Mouse (Mus musculus) stomach, postnatal 0 days (tissue): ENCODE data around the gene Tekt3. TPM values are rescaled to one million over a fixed set of nuclear protein-coding genes. Genes with fewer than 3 reads are reported as not detected.

Experiments
- ATAC-seq: fragments of 200-750 bp; cut with Nextera tagmentation; 2 replicates; pipeline ENCODE4 v1.8.0; 2017; ENCODE audit not compliant: low FRiP score, low TSS enrichment
- DNase-seq: peaks from one replicate; pipeline ENCODE4 v3.0.0-alpha.2; 2016; ENCODE audit warnings: low spot score
- H3K27ac ChIP-seq: fragments of 300-500 bp; sonication (generic); replicated peaks from 2 replicates; pipeline ENCODE4 v1.5.1; 2014; ENCODE audit warnings: mild to moderate bottlenecking, control low read depth
- H3K27me3 ChIP-seq: fragments of 300-500 bp; sonication (generic); 2 replicates; pipeline ENCODE4 v1.6.1; 2014; ENCODE audit warnings: low read length; ENCODE audit not compliant: control insufficient read depth, insufficient read depth
- H3K36me3 ChIP-seq: fragments of 300-500 bp; sonication (generic); 2 replicates; pipeline ENCODE4 v1.6.1; 2014; ENCODE audit warnings: low read length, mixed read lengths; ENCODE audit not compliant: control insufficient read depth, insufficient read depth
- H3K4me1 ChIP-seq: fragments of 300-500 bp; sonication (generic); replicated peaks from 2 replicates; pipeline ENCODE4 v1.6.1; 2014; ENCODE audit warnings: antibody characterized with exemption; ENCODE audit not compliant: control insufficient read depth, insufficient read depth
- H3K4me2 ChIP-seq: fragments of 300-500 bp; sonication (generic); replicated peaks from 2 replicates; pipeline ENCODE4 v1.6.1; 2014; ENCODE audit warnings: low read depth, mild to moderate bottlenecking, control low read depth, moderate library complexity
- H3K4me3 ChIP-seq: fragments of 300-500 bp; sonication (generic); 2 replicates; pipeline ENCODE4 v1.5.1; 2014; ENCODE audit warnings: low read depth, low read length, control low read depth
- H3K9ac ChIP-seq: fragments of 300-500 bp; sonication (generic); 2 replicates; pipeline ENCODE4 v1.6.1; 2014; ENCODE audit warnings: mild to moderate bottlenecking, low read length, control low read depth, mixed read lengths
- H3K9me3 ChIP-seq: fragments of 300-500 bp; sonication (generic); 2 replicates; pipeline ENCODE4 v1.6.1; 2016; ENCODE audit warnings: low read length; ENCODE audit not compliant: control insufficient read depth
- CTCF ChIP-seq: IDR thresholded peaks from 2 replicates; pipeline ENCODE4 v1.5.1; 2016; ENCODE audit warnings: antibody characterized with exemption, low read depth, mild to moderate bottlenecking, moderate library complexity
- EP300 ChIP-seq: optimal IDR thresholded peaks from 2 replicates; pipeline ENCODE3; 2016; ENCODE audit warnings: antibody characterized with exemption
- WGBS: fragments of 180-500 bp; shearing (Covaris S2); extraction: QIAGEN DNeasy Blood & Tissue Kit; methylation state at CpG from one replicate; pipeline ENCODE4 v1.1.7; 2014; 5-methylcytosine and 5-hydroxymethylcytosine counted together
- polyA plus RNA-seq: library from polyadenylated mRNA; unstranded; fragments of >200 nt; fragmentation: Nextera tagmentation; extraction: Ambion mirVana; gene quantifications from 2 replicates; pipeline ENCODE4 v1.2.1, GENCODE M21; 2015

Gene Tekt3
- polyA plus RNA-seq, 1 experiment from 2014 or later, result not detected

DNA sequence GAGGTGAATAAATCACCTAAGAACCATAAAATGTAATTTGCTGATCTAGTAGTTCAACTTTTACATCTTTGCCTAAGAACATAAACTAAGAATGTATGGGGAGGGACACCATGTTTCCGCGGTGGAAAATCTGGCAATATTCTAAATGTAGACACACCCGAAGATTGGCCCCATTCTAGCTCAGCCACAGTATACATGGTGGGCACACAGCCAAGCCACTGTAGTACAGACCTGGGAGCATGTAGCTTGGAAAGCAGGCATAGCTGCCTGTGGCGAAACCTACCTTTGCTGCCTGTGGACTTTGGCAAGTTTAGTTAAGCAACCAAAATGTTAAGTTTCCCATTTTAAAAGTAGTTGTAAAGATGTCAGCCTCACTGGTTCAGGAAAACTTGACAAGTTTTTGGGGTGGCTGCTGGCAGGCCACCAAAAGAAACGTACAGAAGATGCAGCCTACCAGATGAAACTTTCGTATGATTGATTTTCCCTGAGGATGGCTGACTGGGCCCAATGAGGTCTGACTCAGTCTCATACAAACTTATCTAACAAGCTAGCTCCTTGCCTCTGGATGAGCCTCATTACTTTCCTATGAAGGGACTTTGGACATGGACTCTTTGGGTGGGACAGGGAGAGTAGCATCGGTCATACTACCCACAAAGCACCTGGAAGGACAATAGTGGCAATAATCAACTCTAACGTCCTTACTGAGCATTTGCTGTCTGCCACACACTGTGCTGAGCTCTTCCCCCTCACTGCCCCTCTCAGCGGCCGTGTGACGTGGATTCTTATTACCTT is 25.8 kb upstream of the Tekt3 start:
- WGBS, result 55% methylated on average over 11 of the region's 11 CpGs
- no peaks in the 10 kb centered on the region for H3K36me3 ChIP-seq
- no peaks in the 10 kb centered on the region for H3K4me1 ChIP-seq
- TF ChIP-seq EP300 (no peak), CTCF (no peak)
- no peak overlapping the region for H3K4me2 ChIP-seq
- no peaks in the 10 kb centered on the region for H3K27me3 ChIP-seq
- no peak overlapping the region for H3K27ac ChIP-seq
- H3K9me3 ChIP-seq, result no peaks in the 10 kb centered on the region
- no peak for ATAC-seq
- H3K9ac ChIP-seq, result no peak overlapping the region
- DNase-seq, result no peak
- H3K4me3 ChIP-seq, result no peak overlapping the region

DNA sequence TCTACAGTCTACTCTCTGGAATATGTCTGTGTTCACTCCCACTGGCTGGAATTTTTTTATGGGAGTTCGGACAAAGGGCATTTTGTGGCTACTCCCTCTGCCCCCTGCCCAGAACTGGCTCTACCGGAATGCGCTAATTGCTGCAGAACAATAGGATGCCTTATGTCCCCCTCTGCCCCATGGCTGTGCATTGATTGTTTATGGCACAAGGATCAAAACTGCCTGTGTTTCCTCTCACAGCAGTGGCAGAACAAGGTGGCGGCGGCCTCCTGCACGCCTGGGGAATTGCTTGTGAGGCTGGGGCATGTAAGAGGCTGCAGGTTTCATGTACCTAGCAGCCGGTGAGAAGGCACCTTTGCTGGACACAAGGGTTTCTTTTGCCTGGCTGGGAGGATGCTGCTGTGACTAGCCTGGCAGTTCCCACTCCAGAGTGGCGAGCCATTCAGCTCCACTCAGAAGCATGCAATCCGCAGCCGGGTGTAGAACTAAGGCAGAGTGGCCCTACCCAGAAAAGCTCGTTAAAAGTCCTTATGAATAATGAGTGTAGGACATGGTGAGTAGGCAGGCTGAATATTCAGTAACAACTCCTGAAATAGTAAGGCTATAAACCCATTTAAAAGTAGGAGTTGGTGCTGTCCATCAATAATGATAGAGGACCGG is 21.3 kb upstream of the Tekt3 start:
- 70% methylated on average over 12 of the region's 12 CpGs for WGBS
- DNase-seq (no peak), ATAC-seq (no peak)
- H3K27me3 ChIP-seq, result no peaks in the 10 kb centered on the region
- no peaks in the 10 kb centered on the region for H3K36me3 ChIP-seq
- no peak overlapping the region for H3K4me3 ChIP-seq
- H3K4me1 ChIP-seq, result no peaks in the 10 kb centered on the region
- H3K9me3 ChIP-seq, result no peaks in the 10 kb centered on the region
- no peak for TF ChIP-seq EP300
- TF ChIP-seq CTCF, result no peak
- no peak overlapping the region for H3K27ac ChIP-seq
- no peak overlapping the region for H3K4me2 ChIP-seq
- no peak overlapping the region for H3K9ac ChIP-seq

DNA sequence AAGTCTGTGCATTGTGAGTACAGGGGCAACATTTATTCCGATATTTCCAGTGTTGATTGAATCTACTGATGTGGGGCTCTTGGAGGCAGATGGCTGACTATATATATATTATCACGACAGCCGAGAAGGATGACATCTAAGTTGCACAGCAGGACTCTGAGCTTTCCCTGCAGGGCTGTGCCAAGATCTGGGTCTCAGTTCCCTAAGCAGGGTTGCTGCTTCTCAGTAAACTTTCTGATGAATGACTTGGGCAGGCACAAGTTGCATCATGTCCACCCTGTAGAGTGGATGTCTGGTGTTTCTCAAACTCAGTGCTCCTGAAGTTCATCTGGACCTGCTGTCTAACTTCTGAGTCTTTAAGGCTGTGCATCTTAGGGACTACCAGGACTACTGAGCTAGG is 15.7 kb upstream of the Tekt3 start:
- 41% methylated on average over 3 of the region's 3 CpGs for WGBS
- no peak overlapping the region; the same call in 1 of the 2 replicates for H3K27ac ChIP-seq

DNA sequence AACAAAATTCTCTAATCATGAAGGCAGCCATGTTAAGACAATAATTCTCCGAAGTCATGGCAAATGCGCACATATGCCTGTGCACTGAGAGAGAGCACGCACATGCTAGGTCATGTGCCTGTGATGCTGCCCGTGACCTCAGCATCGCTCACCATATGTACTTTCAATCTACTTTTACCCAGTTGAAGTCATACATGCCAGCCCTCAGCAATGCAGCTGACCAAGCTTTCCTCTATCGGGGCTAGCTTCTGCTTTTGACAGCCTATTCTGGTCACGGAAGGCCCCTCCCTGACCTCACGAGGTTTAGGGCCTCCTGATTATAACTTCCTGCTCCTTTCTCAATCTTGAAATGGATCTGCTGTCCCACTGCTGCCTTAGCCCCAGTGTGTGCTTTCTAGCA is 15.1 kb upstream of the Tekt3 start:
- no peak for TF ChIP-seq EP300
- no peak for TF ChIP-seq CTCF
- Histone ChIP-seq H3K9me3 (no peaks in the 10 kb centered on the region), H3K4me2 (no peak overlapping the region), H3K36me3 (no peaks in the 10 kb centered on the region), H3K9ac (no peak overlapping the region), H3K4me1 (no peaks in the 10 kb centered on the region), H3K4me3 (no peak overlapping the region), H3K27me3 (no peaks in the 10 kb centered on the region), H3K27ac (no peak overlapping the region)
- peak; percentile 42; the same call in 1 of the 2 replicates for ATAC-seq
- WGBS, result 82% methylated on average over 8 of the region's 8 CpGs
- DNase-seq, result no peak

More for the DNA sequence above, 15.7 kb upstream of the Tekt3 start:
- Histone ChIP-seq H3K9ac (no peak overlapping the region), H3K36me3 (no peaks in the 10 kb centered on the region), H3K4me1 (no peaks in the 10 kb centered on the region), H3K4me2 (no peak overlapping the region), H3K4me3 (no peak overlapping the region), H3K9me3 (no peaks in the 10 kb centered on the region), H3K27me3 (no peaks in the 10 kb centered on the region)
- DNase-seq (no peak), ATAC-seq (no peak)
- TF ChIP-seq CTCF (no peak), EP300 (no peak)

DNA sequence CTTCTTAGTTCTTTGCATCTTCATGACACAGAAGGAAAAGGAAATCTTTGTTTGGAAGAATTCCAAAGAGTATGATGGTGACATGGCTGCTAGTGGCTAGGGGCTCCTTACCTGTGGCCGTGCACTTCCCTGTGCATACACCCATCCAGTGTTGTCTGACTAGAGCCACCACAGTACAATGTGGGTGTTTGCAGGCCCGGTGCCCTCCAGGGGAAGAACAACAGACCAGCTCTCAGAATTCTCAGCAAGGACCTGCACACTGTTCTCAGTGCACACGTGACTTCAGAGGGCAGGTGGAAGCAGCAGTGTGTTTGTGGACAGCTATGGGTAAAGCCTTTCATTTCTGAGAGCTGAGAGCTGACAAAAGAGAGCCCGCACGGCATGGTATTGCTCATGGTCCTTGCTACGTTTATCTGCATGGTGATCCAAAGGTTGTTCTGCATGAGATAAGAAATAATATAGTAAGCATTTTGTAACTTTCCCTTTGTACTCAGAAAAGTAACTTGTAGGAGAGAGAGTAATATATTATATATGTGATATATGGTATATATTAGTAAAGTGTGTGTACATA is 11.0 kb upstream of the Tekt3 start:
- Histone ChIP-seq H3K27me3 (no peaks in the 10 kb centered on the region), H3K27ac (no peak overlapping the region), H3K4me3 (no peak overlapping the region), H3K9me3 (no peaks in the 10 kb centered on the region), H3K9ac (no peak overlapping the region), H3K4me1 (no peaks in the 10 kb centered on the region), H3K36me3 (no peaks in the 10 kb centered on the region), H3K4me2 (no peak overlapping the region)
- ATAC-seq (no peak), DNase-seq (no peak)
- TF ChIP-seq EP300 (no peak), CTCF (no peak)
- 82% methylated on average over 6 of the region's 6 CpGs for WGBS

DNA sequence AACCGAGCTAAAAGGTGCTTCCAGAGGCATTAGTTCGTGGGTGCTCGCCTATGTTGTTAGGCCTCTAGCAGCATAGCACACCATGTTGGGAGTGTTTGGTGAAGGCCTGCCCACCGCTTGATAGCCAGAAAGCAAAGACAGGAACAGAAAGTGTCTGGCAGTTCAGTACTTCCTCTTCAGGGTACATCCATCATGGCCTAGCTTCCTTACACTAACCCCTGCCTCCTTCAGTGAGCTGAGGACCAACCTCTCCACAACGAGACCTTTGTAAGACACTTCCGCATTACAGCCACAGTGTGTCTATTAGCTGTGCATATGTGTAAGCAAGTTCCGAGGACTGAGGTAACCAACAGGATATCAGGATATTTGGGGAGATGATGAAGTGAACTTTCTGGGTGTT is 10.4 kb upstream of the Tekt3 start:
- H3K9me3 ChIP-seq, result no peaks in the 10 kb centered on the region
- H3K4me2 ChIP-seq, result no peak overlapping the region
- no peak overlapping the region for H3K27ac ChIP-seq
- WGBS, result 85% methylated on average over 7 of the region's 7 CpGs
- no peak for TF ChIP-seq CTCF
- no peak for ATAC-seq
- no peaks in the 10 kb centered on the region for H3K4me1 ChIP-seq
- H3K4me3 ChIP-seq, result no peak overlapping the region
- H3K36me3 ChIP-seq, result no peaks in the 10 kb centered on the region
- H3K9ac ChIP-seq, result no peak overlapping the region
- DNase-seq, result no peak
- no peaks in the 10 kb centered on the region for H3K27me3 ChIP-seq
